ENCODE assay signal across 26 mouse cellular contexts in the genomic region with DNA sequence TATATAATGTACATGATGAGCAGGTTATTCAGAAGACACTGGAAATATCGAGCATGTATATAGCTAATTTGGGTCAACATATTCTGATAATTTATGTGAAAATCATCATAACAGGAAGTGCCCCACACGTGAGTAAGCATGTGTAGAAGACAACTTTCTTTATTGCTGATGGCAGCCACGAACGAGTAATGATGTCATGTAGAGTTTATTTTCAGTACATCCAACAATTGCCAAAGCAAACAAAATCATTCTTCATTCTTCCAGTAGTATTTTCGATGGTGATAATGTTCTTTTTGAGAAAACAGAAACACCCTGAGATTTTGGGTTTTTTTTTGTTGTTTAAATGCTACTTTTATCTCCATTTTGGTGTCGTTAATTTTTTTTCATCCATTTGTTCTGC. TPM values are rescaled to one million over a fixed set of nuclear protein-coding genes. Genes with fewer than 3 reads are reported as not detected.
"Had no signal": no experiment of that assay in that cellular context is flagged by ENCODE, and none has a peak within 500 bp of the region (broad histone marks: within the 10 kb centered on the region; RNA-seq: fewer than 3 reads in every experiment).

No protein-coding gene starts in this region.

- H3K9ac ChIP-seq: embryonic facial prominence, embryonic 12.5 days; embryonic facial prominence, embryonic 13.5 days; embryonic facial prominence, embryonic 15.5 days; forebrain, embryonic 12.5 days; forebrain, embryonic 13.5 days; forebrain, embryonic 15.5 days; forebrain, postnatal 0 days had no signal

- H3K4me2 ChIP-seq: embryonic facial prominence, embryonic 12.5 days; embryonic facial prominence, embryonic 13.5 days; embryonic facial prominence, embryonic 15.5 days; forebrain, embryonic 12.5 days; forebrain, embryonic 13.5 days; forebrain, embryonic 15.5 days had no signal

- H3K4me3 ChIP-seq: embryonic facial prominence, embryonic 10.5 days; embryonic facial prominence, embryonic 12.5 days; embryonic facial prominence, embryonic 13.5 days; embryonic facial prominence, embryonic 15.5 days; erythroblast, embryonic 14.5 days; forebrain, embryonic 12.5 days; forebrain, embryonic 13.5 days; forebrain, embryonic 15.5 days; gastrocnemius, adult 2 months; heart, adult 2 months had no signal

- H3K9me3 ChIP-seq: embryonic facial prominence, embryonic 10.5 days; embryonic facial prominence, embryonic 12.5 days; embryonic facial prominence, embryonic 13.5 days; embryonic facial prominence, embryonic 15.5 days; forebrain, embryonic 12.5 days; forebrain, embryonic 13.5 days; forebrain, embryonic 15.5 days had no signal

- ATAC-seq: forebrain, embryonic 13.5 days; forebrain, embryonic 14.5 days; forebrain, embryonic 15.5 days; forebrain, embryonic 16.5 days; forebrain, postnatal 0 days had no signal

- DNase-seq: cerebellum, adult 9-10 months; cerebellum, adult 9-11 months; cerebellum, postnatal 10 days; cerebellum, postnatal 14 days; cerebellum, postnatal 25 days; cerebellum, postnatal 36 days; embryo, embryonic 11 days; forebrain, postnatal 0 days; gastrocnemius, adult 2 months; gastrocnemius, postnatal 10 days; gastrocnemius, postnatal 14 days; gastrocnemius, postnatal 25 days; gastrocnemius, postnatal 36 days; heart, adult 11 months; heart, adult 18-20 months; heart, adult 2 months had no signal

- H3K4me1 ChIP-seq: embryonic facial prominence, embryonic 10.5 days; embryonic facial prominence, embryonic 12.5 days; embryonic facial prominence, embryonic 13.5 days; embryonic facial prominence, embryonic 15.5 days; forebrain, embryonic 13.5 days; forebrain, embryonic 15.5 days had no signal

- H3K27me3 ChIP-seq: embryonic facial prominence, embryonic 12.5 days; embryonic facial prominence, embryonic 13.5 days; embryonic facial prominence, embryonic 15.5 days; forebrain, embryonic 12.5 days; forebrain, embryonic 13.5 days; forebrain, embryonic 15.5 days had no signal

- H3K36me3 ChIP-seq: embryonic facial prominence, embryonic 10.5 days; embryonic facial prominence, embryonic 12.5 days; embryonic facial prominence, embryonic 13.5 days; embryonic facial prominence, embryonic 15.5 days; forebrain, embryonic 12.5 days; forebrain, embryonic 15.5 days had no signal

- H3K27ac ChIP-seq: embryonic facial prominence, embryonic 10.5 days; embryonic facial prominence, embryonic 12.5 days; embryonic facial prominence, embryonic 13.5 days; embryonic facial prominence, embryonic 15.5 days; forebrain, embryonic 12.5 days; forebrain, embryonic 13.5 days; forebrain, embryonic 15.5 days; gastrocnemius, adult 2 months; heart, adult 2 months had no signal

RNA-seq across cellular contexts. Expression of gene Pcdh17, which starts 37.2 kb away (rescaled TPM):
- polyA plus RNA-seq: erythroblast, embryonic 14.5 days had no signal
